Mouse (Mus musculus): ENCODE measurements at regions not wholly inside any gene's neighbourhood (a gene's known extent, or its start where the extent isn't known, plus 50 kb on each side); places are given as distances from the start of the nearest gene placed in this dataset.

GRCm38 (mm10) chr10:111420195-111420838 lies 52.7 kb upstream of the Nap1l1 start:
- TF ChIP-seq EP300 (IDR thresholded peaks at IDR 0.05) (no peak), CTCF (IDR thresholded peaks at IDR 0.05) (no peak)

All from lung, postnatal 0 days (tissue).